Comparison of ENCODE assay signal across 27 mouse cellular contexts in genomic region chr15:8839462-8839861, GRCm38 (mm10).
DNase-seq lines count a peak whose midpoint lies in the region; ATAC-seq lines count a peak whose summit lies in the region.
"Had no signal": no experiment of that assay in that cellular context is flagged by ENCODE, and none has a peak within 500 bp of the region (broad histone marks: within the 10 kb centered on the region; RNA-seq: fewer than 3 reads in every experiment).

No protein-coding gene starts in this region.

- no peaks in the 10 kb centered on the region for H3K4me1 ChIP-seq in midbrain, embryonic 11.5 days (ENCODE audit: control insufficient read depth, insufficient read depth, low read length)
- no peaks in the 10 kb centered on the region for H3K4me1 ChIP-seq in midbrain, embryonic 16.5 days (ENCODE audit: control insufficient read depth, insufficient read depth, low read length)
- H3K4me1 ChIP-seq in hindbrain, embryonic 13.5 days (replicated peaks): no peaks in the 10 kb centered on the region
- no peaks in the 10 kb centered on the region for H3K4me1 ChIP-seq in neural tube, embryonic 13.5 days (replicated peaks)
- H3K4me1 ChIP-seq: embryonic facial prominence, embryonic 13.5 days; forebrain, embryonic 13.5 days; heart, embryonic 12.5 days; liver, embryonic 13.5 days had no signal

- H3K27ac ChIP-seq in midbrain, embryonic 11.5 days (ENCODE audit: low read depth, low read length): no peak overlapping the region
- H3K27ac ChIP-seq in midbrain, embryonic 16.5 days (ENCODE audit: low read length): no peak overlapping the region
- no peak overlapping the region for H3K27ac ChIP-seq in hindbrain, embryonic 13.5 days
- H3K27ac ChIP-seq in neural tube, embryonic 13.5 days (replicated peaks): no peak overlapping the region
- H3K27ac ChIP-seq: embryonic facial prominence, embryonic 13.5 days; forebrain, embryonic 13.5 days; left cerebral cortex, adult 2 months; liver, embryonic 13.5 days had no signal

- H3K4me3 ChIP-seq in midbrain, embryonic 11.5 days (ENCODE audit: low read depth, low read length): no peak overlapping the region
- no peak overlapping the region for H3K4me3 ChIP-seq in midbrain, embryonic 16.5 days (ENCODE audit: low read depth, low read length)
- no peak overlapping the region for H3K4me3 ChIP-seq in hindbrain, embryonic 13.5 days
- no peak overlapping the region for H3K4me3 ChIP-seq in neural tube, embryonic 13.5 days
- H3K4me3 ChIP-seq: embryonic facial prominence, embryonic 13.5 days; erythroblast, embryonic 14.5 days; forebrain, embryonic 13.5 days; heart, embryonic 12.5 days; left cerebral cortex, adult 2 months; liver, embryonic 13.5 days had no signal

- no peak overlapping the region for H3K9ac ChIP-seq in midbrain, embryonic 11.5 days (ENCODE audit: low read length)
- H3K9ac ChIP-seq in midbrain, embryonic 16.5 days (ENCODE audit: low read depth, low read length): no peak overlapping the region
- H3K9ac ChIP-seq in hindbrain, embryonic 13.5 days: no peak overlapping the region
- no peak overlapping the region for H3K9ac ChIP-seq in neural tube, embryonic 13.5 days
- H3K9ac ChIP-seq: embryonic facial prominence, embryonic 13.5 days; forebrain, embryonic 13.5 days; heart, embryonic 12.5 days; liver, embryonic 13.5 days had no signal

- no peak for DNase-seq in midbrain, embryonic 11.5 days (ENCODE audit: low spot score, missing footprints)
- peak; percentile 71 for DNase-seq in R1 (ENCODE audit: low read depth, low spot score)
- no peak for DNase-seq in cerebellum, adult 9-10 months
- no peak for DNase-seq in natural killer cell, adult 2 months (ENCODE audit: low spot score in 2 of 2)
- DNase-seq: adrenal gland, adult 8-10 months; cerebellum, adult 18-20 months; cerebellum, postnatal 36 days; embryo, embryonic 11 days; gastrocnemius, postnatal 10 days; heart, adult 11 months; heart, postnatal 10 days; kidney, postnatal 25 days; liver, embryonic 13.5 days; lung, adult 2 months; lung, postnatal 14 days had no signal

- H3K4me2 ChIP-seq in midbrain, embryonic 11.5 days: no peak overlapping the region
- H3K4me2 ChIP-seq in midbrain, embryonic 16.5 days (ENCODE audit: low read length): no peak overlapping the region
- H3K4me2 ChIP-seq in hindbrain, embryonic 13.5 days: no peak overlapping the region
- no peak overlapping the region for H3K4me2 ChIP-seq in neural tube, embryonic 13.5 days
- H3K4me2 ChIP-seq: embryonic facial prominence, embryonic 13.5 days; forebrain, embryonic 13.5 days; heart, embryonic 12.5 days; liver, embryonic 13.5 days had no signal

- 76% methylated on average over 1 of the region's 1 CpGs for WGBS in midbrain, embryonic 11.5 days
- 42% methylated on average over 1 of the region's 1 CpGs for WGBS in midbrain, embryonic 16.5 days
- WGBS in hindbrain, embryonic 13.5 days: 65% methylated on average over 1 of the region's 1 CpGs
- 59% methylated on average over 1 of the region's 1 CpGs for WGBS in neural tube, embryonic 13.5 days

- peak; percentile 38; the same call in 1 of the 2 replicates for ATAC-seq in midbrain, embryonic 11.5 days (ENCODE audit: low FRiP score)
- ATAC-seq in midbrain, embryonic 16.5 days: no peak
- ATAC-seq in hindbrain, embryonic 13.5 days (ENCODE audit: low FRiP score): peak; percentile 83
- ATAC-seq in neural tube, embryonic 13.5 days (ENCODE audit: low read depth): peak; percentile 82; the same call in 1 of the 2 replicates
- ATAC-seq: activated CD4-positive, CD25-positive, alpha-beta regulatory T cell, adult 4 months; forebrain, embryonic 13.5 days; intestine, postnatal 0 days; Patski had no signal

- no peaks in the 10 kb centered on the region for H3K9me3 ChIP-seq in midbrain, embryonic 11.5 days (ENCODE audit: control insufficient read depth, low read length)
- no peaks in the 10 kb centered on the region for H3K9me3 ChIP-seq in midbrain, embryonic 16.5 days (replicated peaks; ENCODE audit: control insufficient read depth, low read length, poor library complexity, severe bottlenecking)
- no peaks in the 10 kb centered on the region for H3K9me3 ChIP-seq in hindbrain, embryonic 13.5 days
- no peaks in the 10 kb centered on the region for H3K9me3 ChIP-seq in neural tube, embryonic 13.5 days
- H3K9me3 ChIP-seq: embryonic facial prominence, embryonic 13.5 days; forebrain, embryonic 13.5 days; G1E; heart, embryonic 12.5 days; liver, embryonic 13.5 days had no signal

- H3K36me3 ChIP-seq in midbrain, embryonic 11.5 days (ENCODE audit: control insufficient read depth, insufficient read depth, low read length): no peaks in the 10 kb centered on the region
- H3K36me3 ChIP-seq in midbrain, embryonic 16.5 days (ENCODE audit: control insufficient read depth, insufficient read depth, low read length): no peaks in the 10 kb centered on the region
- H3K36me3 ChIP-seq in hindbrain, embryonic 13.5 days: no peaks in the 10 kb centered on the region
- H3K36me3 ChIP-seq in neural tube, embryonic 13.5 days: no peaks in the 10 kb centered on the region
- H3K36me3 ChIP-seq: embryonic facial prominence, embryonic 13.5 days; G1E; heart, embryonic 12.5 days; liver, embryonic 13.5 days had no signal

- no peaks in the 10 kb centered on the region for H3K27me3 ChIP-seq in midbrain, embryonic 11.5 days (ENCODE audit: control insufficient read depth, insufficient read depth, low read length)
- no peaks in the 10 kb centered on the region for H3K27me3 ChIP-seq in midbrain, embryonic 16.5 days (ENCODE audit: control insufficient read depth, insufficient read depth, low read depth, low read length)
- H3K27me3 ChIP-seq in hindbrain, embryonic 13.5 days: no peaks in the 10 kb centered on the region
- H3K27me3 ChIP-seq in neural tube, embryonic 13.5 days: no peaks in the 10 kb centered on the region
- H3K27me3 ChIP-seq: embryonic facial prominence, embryonic 13.5 days; forebrain, embryonic 13.5 days; heart, embryonic 12.5 days; liver, embryonic 13.5 days; Patski had no signal
